Mouse (Mus musculus) c-Kit-negative CD71-positive TER-119-positive erythroid progenitor cells, embryonic 14.5 days (primary cell): ENCODE data around the gene Acox1.

Source experiments
- DNase-seq: peaks from one replicate; pipeline ENCODE4 v3.0.0-alpha.2; 2013; ENCODE audit warnings: low read depth, low spot score

The Acox1 gene

GRCm38 (mm10) chr11:116212847-116213246, 14.0 kb upstream of the Acox1 start:
- DNase-seq, result no peak

DNA sequence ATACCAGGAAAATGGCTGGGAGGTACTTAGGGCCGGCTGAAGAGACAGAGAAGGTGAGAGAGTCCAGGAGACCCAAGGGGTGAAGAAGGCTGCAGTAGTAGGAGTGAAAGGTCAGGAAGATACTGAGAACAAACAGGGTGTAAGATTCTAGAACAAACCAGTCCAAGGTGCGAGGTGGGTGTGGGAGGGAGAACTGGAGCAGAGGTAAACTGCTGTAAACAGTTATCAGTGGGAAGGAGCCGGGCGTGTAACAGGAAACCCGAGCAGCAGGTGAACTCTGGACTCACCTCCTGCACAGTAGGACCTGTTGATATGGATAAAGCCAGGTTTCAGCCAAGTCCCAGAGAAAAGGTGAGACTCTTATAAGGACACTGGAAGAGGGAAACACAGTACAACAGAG, 11.9 kb upstream of the Acox1 start:
- DNase-seq, result no peak

DNA sequence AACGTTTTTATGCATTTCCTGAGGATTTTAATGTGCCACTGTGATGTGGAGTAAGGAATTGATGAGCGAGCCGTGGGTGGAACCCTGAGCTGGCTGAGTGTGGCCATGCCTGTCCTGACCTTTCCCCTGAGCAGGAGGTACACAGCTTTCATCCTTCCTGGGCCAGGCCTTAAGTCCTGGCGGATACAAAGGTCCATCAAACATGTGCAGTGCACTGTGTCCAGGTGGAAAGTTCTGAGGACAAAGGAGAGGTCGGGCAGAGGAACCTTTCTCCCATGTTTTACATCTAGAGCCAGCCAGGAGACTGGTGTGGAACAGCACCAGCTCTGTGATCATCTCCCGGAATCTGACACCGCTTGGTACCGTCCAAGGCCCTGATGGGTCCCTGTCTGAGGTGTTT, 10.4 kb upstream of the Acox1 start:
- no peak for DNase-seq

GRCm38 (mm10) chr11:116208660-116209059, 9.8 kb upstream of the Acox1 start:
- DNase-seq, result no peak

DNA sequence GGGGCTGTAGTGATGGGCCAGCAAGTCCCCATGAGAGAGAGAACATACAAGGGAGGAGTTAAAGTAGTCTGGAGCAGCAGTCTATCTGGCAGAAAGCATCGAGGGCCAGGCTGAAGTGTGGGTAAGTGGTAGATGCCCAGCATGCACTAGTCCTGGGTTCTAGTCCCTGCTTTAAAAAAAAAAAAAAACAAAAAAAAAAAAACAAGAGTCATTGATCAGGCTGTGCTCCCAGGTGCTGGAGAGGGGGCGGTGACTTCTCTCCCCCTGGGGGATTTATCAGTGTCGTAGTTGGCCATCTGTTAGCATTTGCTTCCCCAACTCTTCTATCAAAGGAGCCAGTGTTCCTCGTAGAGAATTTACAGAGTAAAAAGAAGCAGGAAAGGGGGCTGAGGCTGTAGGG, 7.8 kb upstream of the Acox1 start:
- DNase-seq, result no peak

- DNase-seq, result no peak
Observed at GRCm38 (mm10) chr11:116203150-116203549, 4.3 kb upstream of the Acox1 start.

DNA sequence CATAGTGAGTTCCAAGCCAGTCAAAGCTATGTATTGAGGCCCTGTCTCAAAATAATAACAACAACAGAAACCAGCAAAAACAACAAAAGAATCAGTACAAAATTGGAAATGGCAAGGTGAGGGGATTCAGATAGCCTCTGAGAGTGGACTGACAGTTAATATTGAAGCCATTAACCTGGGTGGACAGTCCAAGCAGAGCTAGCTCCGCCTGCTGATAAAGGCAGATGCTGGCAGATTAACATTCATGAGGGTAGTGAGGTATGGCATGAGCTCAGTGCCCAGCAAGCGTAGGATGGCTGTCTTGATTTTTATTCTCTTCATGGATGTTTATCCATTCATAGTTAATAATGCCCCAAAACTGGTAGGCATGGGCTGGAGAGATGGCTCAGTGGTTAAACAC, 2.3 kb upstream of the Acox1 start:
- DNase-seq, result no peak

GRCm38 (mm10) chr11:116198132-116198531, 713 bp downstream of the Acox1 start:
- DNase-seq, result no peak

DNA sequence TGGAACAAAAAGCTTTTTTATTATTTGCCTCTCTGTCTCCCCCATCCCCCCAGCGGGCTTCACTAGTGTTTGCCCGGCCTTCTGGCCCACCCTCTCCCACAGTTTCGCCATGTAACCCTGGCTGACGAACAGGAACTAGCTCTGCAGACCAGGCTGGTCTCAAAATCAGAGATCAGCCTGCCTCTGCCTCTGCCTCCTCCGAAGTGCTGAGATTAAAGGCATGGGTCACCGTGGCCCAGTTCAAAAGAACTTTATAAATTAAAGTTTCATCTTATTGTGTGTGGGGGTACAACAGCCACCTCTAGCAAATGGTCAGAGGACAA, 1.3 kb downstream of the Acox1 start:
- DNase-seq, result no peak

DNA sequence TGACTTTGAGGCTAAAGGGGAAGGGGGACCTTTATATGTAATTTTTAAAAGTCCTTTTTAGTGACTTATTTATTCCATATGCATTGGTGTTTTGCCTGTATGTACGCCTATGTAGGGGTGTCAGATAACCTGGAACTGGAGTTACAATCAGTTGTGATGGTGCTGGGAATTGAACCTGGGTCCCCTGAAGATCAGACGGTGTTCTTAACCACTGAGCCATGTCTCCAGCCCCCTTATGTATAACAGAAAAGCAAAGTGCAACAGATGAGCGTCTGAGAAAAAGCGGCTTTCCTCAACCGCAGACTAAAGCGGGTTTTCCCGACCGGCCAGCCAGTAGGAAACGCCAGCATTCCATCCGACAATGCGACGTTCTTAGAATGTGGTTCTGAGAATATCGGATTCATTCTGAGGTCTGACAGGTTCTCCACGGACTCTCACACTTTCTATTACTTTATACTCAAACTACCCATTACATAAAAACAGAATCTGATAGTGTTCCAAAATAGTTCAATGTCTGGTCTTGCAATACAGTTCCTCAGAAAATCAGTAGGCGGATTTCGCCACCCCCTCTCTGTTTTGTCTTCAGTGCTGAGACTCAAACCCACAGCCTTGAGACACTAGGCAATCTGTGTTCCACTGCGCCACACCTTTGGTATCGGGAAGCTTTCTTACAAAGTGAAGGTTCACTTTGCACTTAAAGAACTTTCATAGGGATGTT, 1.8 kb downstream of the Acox1 start:
- DNase-seq, result no peak

DNA sequence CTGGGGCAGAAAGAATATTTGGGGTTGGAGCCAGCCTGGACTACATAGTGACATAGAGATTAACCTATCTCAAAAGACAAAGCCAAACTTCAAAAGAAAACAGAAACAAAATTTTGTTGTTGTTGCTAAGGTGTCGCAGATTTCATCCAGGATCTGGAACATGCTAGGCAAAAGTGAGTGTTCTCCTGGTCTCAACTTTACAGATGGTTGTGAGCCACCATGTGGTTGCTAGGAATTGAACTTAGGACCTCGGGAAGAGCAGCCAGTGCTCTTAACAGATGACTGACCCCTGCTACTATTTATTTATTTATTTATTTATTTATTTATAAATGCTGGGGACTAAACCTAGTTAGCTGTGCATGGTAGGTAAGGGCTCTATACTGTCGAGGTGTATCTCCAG, 2.5 kb downstream of the Acox1 start:
- no peak for DNase-seq

DNA sequence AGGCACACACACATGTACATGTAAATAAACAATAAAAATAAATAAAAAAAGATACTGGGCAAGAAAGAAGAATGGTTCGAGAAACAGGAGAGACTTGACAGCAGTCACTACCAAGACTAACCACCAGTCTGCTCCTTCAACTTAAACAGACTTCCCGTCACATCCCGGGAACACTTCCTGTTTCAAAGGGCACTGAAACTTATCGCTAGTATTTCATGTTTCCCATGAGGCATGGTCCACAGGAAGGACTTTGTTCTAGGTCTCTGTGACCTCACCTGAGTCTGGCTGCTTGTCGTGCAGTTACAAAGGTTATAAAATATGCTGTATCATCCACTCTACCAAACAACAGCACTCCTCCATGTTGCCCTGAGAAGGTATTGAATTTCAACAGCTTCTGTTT, 3.6 kb downstream of the Acox1 start:
- no peak for DNase-seq

DNA sequence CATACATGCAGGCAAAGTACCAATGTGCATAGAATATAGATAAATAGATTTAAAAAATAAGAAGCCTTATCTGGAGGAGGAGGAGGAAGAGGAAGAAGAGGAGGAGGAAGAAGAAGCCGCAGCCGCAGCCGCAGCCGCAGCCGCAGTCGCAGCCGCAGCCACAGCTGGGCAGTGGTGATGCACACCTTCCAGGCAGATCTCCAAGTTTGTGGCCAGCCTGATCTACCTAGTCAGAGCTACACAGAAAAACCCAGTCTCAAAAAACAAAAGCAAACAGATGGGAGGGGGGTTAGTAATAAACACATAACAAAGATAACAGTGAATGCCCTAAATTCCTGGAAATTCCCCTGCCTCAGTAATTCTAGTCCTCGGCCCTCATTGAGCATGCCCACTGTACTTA, 4.2 kb downstream of the Acox1 start:
- no peak for DNase-seq

DNA sequence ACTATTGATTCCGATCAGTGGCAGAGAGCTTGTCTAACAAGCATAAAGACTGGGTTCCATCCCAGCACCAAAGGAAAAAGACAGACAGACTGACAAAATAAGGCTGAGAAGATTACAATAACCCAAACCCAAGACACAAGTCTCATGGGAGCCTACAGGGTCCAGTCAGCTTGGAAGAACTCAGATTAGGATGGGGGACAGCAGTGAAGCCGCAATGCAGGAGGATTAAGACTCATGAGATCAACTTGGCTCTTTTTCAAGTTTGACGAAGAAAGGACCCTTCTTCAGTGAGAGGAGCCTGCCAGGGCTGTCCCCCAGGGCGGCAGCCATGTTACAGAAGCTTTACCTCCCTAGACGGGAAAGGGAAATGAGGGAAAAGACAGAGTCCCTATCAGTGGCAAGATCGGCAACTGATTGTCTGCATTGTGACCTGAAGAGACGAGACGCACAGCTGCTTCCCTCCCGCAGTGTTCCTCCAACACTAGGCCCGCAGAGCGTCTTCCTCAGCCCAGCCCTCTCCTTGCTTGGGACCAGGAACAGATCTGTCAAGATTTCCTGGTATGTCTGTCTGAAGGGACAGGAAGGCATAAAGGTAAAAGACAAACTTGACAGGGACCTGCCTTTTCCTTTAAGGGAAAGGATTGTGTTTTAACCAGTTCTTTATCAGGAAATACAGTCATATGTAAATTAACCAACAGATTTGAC, 11.5 kb downstream of the Acox1 start:
- no peak for DNase-seq

GRCm38 (mm10) chr11:116186360-116186759, 12.5 kb downstream of the Acox1 start:
- no peak for DNase-seq

DNA sequence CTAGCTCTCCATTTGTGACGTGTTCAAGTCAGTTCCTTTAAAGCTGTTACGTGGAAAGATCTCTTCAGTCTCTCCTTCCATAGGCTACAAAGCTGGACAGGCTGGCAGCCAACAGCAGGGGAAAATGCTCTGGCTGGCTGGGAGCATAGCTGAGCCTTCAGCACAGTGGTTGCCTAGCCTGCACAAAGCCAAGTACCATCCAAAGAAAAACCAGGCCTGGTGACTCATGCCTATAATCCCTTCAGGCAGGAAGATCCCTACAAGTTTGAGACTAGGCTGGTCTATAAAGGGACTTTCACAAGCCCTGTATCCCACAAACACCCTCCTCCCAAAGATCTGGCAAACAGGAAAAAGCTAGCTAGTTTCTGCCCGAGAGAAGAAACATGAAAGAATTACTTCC, 13.0 kb downstream of the Acox1 start:
- no peak for DNase-seq

GRCm38 (mm10) chr11:116178411-116179121, 20.3 kb downstream of the Acox1 start:
- DNase-seq, result no peak

DNA sequence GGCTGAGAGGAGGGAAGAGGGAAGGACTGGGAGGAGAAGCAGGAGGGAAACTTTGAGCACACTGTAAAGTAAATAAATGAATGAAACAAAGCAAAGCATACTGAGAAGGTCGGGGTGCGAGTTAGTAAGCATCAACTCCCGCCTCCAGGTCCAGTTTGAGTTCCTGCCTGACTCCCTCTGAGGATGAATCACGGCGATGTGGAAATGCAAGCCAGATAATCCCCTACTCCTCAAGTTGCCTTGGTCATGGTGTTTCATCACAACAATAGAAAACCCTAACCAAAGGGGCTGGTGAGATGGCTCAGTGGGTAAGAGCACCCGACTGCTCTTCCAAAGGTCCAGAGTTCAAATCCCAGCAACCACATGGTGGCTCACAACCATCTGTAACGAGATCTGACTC, 22.8 kb downstream of the Acox1 start:
- no peak for DNase-seq

- DNase-seq, result no peak
Observed at GRCm38 (mm10) chr11:116174775-116175448, 23.9 kb downstream of the Acox1 start.

- DNase-seq, result no peak
Observed at GRCm38 (mm10) chr11:116171959-116172358, 26.9 kb downstream of the Acox1 start.

DNA sequence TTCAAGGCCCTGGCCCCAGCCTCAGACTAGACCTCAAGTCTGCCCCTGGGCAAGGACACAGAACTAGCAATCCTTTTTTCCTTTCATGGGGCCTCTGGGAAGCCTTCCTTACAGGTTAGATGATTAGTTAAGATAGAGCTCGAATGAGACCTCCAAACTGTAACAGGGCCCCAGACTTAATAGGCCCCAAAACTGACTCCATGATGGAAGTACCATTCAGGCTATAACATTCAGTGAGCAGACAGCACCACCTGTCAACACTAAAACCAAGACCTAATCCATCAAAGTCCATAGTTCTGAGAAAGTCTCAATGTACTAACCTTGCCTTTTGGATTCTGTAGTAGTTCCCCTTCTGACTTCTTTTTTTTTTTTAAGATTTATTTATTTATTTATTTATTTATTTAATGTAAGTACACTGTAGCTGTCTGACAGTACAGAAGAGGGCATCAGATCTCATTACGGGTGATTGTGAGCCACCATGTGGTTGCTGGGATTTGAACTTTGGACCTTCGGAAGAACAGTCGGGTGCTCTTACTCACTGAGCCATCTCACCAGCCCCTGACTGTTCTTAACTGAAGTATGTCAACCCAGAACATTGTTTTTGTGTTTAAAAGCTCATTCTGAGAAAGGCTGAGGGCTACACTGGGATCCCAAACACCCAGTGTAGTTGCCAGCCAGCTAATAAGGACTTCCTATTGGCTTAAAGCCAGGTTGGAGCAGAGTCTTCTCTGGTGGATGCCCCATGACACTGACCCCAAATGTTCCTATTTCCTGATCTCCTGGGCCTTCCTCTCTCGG, 28.6 kb downstream of the Acox1 start:
- no peak for DNase-seq

GRCm38 (mm10) chr11:116169214-116169613, 29.6 kb downstream of the Acox1 start:
- DNase-seq, result no peak
